Mouse (Mus musculus): ENCODE results near the gene Cebpa.

The Cebpa gene

DNA sequence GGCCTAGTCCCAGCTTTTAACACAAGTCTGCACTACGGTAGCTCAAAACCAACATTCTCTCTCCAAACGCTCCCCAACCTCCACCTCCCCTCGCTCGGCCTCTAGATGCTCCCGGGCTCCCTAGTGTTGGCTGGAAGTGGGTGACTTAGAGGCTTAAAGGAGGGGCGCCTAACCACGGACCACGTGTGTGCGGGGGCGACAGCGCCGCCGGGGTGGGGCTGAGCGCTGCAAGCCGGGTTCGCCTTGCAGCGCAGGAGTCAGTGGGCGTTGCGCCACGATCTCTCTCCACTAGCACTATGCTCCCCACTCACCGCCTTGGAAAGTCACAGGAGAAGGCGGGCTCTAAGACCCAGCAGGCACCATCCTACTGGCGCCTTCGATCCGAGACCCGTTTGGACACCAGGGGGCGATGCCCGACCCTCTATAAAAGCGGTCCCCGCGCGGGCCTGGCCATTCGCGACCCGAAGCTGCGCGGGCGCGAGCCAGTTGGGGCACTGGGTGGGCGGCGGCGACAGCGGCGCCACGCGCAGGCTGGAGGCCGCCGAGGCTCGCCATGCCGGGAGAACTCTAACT lies at the start of gene Cebpa:
TSS of gene Cebpa (plus strand) at position 453 of the 573 bp plus-strand sequence.
- peak; percentile 94 to 98 for DNase-seq (ENCODE audit: inconsistent age in 2 of 2, low spot score in 1 of 2)

- peak; percentile 84 to 93 for DNase-seq (ENCODE audit: inconsistent age in 2 of 2, low spot score in 1 of 2)
Measured at GRCm38 (mm10) chr7:35076645-35077044, 42.4 kb upstream of the Cebpa start.

DNA sequence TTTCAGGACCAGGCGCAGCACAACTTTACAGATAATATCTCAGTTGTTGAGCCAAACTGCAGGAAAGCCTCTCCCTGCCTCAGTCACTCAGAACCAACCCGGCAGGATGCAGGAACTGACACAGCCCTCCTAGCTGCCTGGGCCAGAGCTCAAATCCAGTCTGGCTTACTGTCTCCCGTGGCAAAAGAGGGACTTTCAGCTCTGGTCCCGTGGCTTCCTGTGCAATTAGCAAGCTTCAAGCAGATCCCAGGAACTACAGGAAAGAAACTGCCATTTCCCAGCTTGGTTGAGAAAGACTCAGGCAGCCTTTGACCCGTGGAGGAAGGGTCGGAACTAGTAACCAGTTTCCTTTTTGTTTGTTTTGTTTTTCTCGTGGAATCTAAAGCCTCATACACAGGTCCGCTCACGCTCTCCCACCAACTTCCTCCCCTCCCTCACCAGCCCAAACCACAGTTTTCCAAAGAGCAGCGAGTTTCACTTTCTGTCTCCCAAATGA lies 38.2 kb upstream of the Cebpa start:
- DNase-seq (ENCODE audit: inconsistent age in 2 of 2, low spot score in 1 of 2), result peak; percentile 50 to 82

GRCm38 (mm10) chr7:35081406-35082104 lies 37.5 kb upstream of the Cebpa start:
- DNase-seq (ENCODE audit: inconsistent age in 2 of 2, low spot score in 1 of 2), result peak in 1 of 2 experiments; percentile 59

DNA sequence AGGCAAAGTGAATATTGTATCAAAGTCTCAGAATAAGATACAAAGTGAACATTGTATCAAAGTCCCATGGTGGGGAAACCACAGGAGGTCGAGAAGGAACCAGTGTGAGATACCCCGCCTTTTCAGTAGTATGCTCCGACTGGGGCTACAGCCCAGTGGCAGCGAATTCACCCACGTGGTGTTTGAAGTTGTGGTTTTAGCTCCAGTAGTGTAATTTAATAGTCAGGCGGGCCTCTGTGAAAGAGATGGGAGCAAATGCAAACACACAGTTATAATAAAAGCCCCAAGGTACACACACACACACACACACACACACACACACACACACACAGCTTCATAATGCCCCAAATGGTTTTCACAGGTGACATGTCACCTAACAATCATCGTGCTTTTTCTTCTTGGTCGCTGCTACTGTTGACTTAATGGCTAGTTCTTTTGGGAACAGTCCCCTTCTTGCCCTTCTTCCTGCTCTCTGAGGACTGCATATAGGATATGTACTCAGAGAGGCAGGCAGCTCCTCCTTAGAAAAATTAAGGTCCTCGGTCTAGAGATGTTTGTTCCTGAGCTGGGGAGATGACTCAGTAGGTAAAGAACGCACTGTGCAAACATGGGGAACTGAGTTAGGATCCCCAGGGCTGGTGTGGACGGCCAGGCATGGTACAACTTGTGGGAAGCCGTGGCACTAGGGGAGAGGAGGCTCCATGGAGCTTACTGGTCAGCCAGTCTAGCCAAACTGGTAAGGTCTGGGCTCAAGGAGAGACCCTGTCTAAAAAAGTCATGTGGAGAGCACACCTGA lies 34.3 kb upstream of the Cebpa start:
- DNase-seq (ENCODE audit: inconsistent age in 2 of 2, low spot score in 1 of 2), result no peak

GRCm38 (mm10) chr7:35086271-35086861 lies 32.7 kb upstream of the Cebpa start:
- DNase-seq (ENCODE audit: inconsistent age in 2 of 2, low spot score in 1 of 2), result peak in 1 of 2 experiments; percentile 58

GRCm38 (mm10) chr7:35090550-35090949 lies 28.5 kb upstream of the Cebpa start:
- peak in 1 of 2 experiments; percentile 52 for DNase-seq (ENCODE audit: inconsistent age in 2 of 2, low spot score in 1 of 2)

GRCm38 (mm10) chr7:35094975-35095678 lies 24.0 kb upstream of the Cebpa start:
- DNase-seq (ENCODE audit: inconsistent age in 2 of 2, low spot score in 1 of 2), result no peak

- DNase-seq (ENCODE audit: inconsistent age in 2 of 2, low spot score in 1 of 2), result peak in 1 of 2 experiments; percentile 25
Measured at GRCm38 (mm10) chr7:35098777-35099176, 20.3 kb upstream of the Cebpa start.

- DNase-seq (ENCODE audit: inconsistent age in 2 of 2, low spot score in 1 of 2), result no peak
Measured at GRCm38 (mm10) chr7:35099528-35099927, 19.6 kb upstream of the Cebpa start.

DNA sequence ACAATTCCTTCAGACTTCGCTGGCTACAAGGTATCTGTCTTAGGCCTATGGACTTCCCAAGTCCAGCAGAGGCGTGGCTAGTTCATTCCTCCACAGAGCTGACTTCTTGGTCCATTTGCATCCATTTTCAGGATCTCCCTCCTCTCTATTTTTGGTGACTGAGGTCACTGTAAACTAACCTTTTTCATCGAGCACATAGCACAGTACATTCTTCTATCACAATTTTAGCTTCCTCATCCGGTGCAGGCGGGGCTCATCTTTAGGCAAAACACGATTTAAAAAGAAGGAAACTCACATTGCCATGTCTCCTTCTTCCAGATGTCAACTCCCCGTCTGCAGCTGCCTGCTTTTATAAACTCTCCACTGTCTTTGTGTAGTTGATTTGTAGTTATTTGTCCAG lies 12.5 kb upstream of the Cebpa start:
- peak in 1 of 2 experiments; percentile 24 for DNase-seq (ENCODE audit: inconsistent age in 2 of 2, low spot score in 1 of 2)

- DNase-seq (ENCODE audit: inconsistent age in 2 of 2, low spot score in 1 of 2), result peak in 1 of 2 experiments; percentile 54
Measured at GRCm38 (mm10) chr7:35107630-35108029, 11.5 kb upstream of the Cebpa start.

- no peak for DNase-seq (ENCODE audit: inconsistent age in 2 of 2, low spot score in 1 of 2)
Measured at GRCm38 (mm10) chr7:35108046-35108445, 11.0 kb upstream of the Cebpa start.

DNA sequence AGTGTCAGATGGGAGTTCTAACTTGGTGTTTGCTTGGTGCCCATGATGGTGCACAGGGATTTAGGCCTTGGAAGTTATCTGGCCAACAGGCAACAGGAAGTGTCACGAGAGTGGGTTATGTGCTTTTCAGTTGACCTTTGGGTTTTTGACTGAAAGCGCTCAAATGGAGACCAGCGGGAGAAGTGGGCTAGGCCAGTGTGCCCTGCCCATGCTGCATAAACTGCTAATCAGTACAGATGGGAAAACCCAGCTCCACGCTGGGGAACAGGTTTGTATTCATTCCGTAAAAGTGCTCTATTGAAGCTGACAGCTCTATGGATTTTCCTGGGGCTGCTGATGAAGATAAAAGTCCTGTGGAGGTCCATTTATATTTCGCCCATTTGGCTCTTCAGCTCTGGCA lies 10.4 kb upstream of the Cebpa start:
- DNase-seq (ENCODE audit: inconsistent age in 2 of 2, low spot score in 1 of 2), result peak in 1 of 2 experiments; percentile 17

GRCm38 (mm10) chr7:35113136-35113535 lies 6.0 kb upstream of the Cebpa start:
- DNase-seq (ENCODE audit: inconsistent age in 2 of 2, low spot score in 1 of 2), result peak in 1 of 2 experiments; percentile 61

DNA sequence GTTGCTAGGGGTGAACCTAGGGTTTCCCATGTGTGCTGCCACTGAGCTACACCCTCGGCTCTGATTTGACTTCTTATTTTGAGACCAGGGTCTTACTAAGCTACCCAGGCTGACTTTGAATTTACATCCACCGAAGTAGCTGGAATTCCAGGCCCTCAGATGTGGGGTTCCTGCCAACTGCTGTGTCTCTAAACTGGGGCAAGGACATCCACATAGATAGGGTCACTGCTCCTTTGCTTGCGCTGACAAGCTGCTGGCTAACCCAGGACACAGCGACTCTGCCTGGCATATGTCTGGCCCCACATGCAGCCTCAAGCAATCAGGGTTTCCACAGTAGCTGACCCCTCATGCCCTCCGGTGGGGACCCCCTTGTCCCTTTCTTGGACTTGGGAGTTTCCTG lies 5.4 kb upstream of the Cebpa start:
- peak; percentile 78 to 87 for DNase-seq (ENCODE audit: inconsistent age in 2 of 2, low spot score in 1 of 2)

- no peak for DNase-seq (ENCODE audit: inconsistent age in 2 of 2, low spot score in 1 of 2)
Measured at GRCm38 (mm10) chr7:35116524-35116923, 2.6 kb upstream of the Cebpa start.

DNA sequence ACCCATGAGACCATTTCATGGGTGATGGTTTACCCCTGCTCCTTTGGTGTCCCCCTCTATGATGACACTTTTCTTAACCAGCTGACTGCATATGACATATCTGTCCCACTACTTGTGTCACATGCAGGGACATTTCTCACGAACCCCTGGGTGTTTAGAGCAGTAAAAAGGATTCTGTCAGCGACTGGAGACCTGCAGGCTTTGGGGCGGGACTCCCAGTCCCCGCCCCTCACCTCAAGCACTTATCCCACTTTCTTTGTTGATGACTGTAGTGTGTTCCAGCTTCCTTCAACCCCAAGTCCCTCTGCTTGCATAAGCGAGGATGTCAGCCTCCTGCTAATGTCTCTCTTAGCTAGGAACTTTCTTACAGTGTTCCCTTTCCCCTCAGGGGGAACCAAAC lies 2.0 kb upstream of the Cebpa start:
- DNase-seq (ENCODE audit: inconsistent age in 2 of 2, low spot score in 1 of 2), result no peak

DNA sequence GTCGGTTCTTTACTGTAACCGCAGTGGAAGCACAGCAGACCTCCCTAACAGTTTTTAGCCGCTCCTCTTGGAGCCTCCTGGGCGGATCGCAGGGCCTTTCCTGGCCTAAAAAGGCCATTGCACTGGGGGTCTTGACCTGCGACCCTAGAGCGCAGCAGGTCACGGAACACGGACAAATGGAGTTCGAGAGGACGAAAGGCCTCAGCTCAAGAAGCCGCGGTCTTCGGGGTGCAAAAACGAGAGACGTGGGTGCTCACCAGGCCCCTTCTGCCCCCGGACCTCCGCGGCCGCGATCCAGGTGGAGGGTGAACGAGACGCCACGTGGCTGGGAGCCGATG lies 1.4 kb upstream of the Cebpa start:
- DNase-seq (ENCODE audit: inconsistent age in 2 of 2, low spot score in 1 of 2), result no peak

DNA sequence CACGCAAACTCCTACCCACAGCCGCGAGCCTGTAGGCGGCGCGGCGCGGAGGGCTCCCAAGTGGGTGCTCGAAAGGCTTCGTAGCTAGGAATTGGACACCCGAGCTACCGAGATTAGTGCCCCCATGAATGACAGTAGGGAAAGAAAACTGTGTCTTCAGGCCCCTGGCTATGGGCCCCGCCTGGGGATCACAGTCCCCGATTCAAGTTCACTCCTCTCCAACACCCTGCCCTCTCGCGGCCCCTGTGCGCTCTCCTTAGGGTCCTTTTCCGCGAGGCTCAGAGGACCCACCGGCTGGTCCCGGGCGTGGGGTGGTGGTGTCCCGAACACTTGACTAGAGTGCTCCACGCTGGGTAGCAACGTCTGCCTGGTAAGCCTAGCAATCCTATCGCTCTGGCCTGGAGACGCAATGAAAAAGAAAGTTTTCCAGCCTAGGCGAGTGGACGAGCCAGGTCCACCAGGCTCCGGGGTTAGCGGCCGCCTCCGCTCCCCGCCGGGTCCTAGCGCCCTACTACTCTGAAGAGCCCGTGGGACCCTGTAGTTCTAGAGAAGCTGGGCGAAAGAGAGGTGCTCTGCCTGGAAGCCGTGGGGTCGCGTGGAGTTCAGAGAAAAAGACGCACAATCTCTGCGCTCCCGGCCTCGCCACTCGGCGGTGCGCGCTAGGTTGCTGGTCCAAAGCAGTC lies 853 bp upstream of the Cebpa start:
- peak; percentile 83 to 95 for DNase-seq (ENCODE audit: inconsistent age in 2 of 2, low spot score in 1 of 2)
